Mouse (Mus musculus): ENCODE data around the gene Mn1. TPM values are rescaled to one million over a fixed set of nuclear protein-coding genes. Genes with fewer than 3 reads are reported as not detected.

Gene Mn1
- 14.7 and 16.9 TPM in 2 replicates for polyA plus RNA-seq (2015; fragmentation: Nextera tagmentation; extraction: Ambion mirVana)

DNA sequence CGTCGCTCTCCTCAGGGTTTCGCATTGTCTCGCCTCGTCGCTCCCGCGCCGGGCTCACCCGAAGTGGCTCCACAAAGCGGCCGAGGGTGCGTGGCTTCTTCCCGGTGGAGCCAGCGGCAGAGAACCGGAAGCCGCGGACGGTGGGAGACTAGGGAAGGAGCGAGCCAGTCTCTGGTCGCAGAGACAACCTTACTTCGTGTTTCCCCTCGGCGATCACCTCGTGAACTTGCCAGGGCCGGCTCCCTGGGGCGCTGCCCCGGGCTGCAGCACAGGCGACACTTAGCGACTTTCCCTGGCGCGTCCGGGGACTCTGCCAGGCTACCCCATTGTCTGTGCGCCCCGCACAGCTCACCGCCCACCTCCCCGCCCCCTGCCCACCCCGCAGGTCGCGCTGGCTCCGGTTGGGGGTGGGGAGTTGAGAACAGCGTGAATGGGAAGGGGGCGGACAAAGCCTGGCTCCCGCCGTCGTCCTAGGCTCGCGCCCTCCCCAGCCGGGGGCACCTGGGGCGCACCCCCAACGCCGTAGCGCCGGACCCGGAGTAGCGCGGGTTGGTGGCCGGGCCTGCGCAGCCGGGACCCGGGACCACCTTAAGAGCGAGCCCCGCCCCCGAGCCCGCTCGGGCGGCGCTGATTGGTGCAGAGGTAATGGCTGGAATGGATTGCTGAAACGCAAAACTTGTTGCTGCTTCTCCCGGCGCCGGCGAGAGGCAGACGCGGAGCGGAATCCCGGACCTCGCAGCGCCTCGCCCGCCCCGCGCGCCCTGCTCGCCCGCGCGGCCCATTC lies at the start of gene Mn1:
Gene Mn1, plus strand, starts transcription at position 772 of the 784 bp plus-strand sequence.
- Histone ChIP-seq H3K4me1 (peaks cover 69% of the 10 kb centered on the region), H3K4me3 (peak within 1 kb of the TSS; percentile 86), H3K4me2 (peak within 1 kb of the TSS; percentile 91), H3K9ac (peak within 1 kb of the TSS; percentile 94), H3K27ac (peak within 1 kb of the TSS; percentile 86), H3K9me3 (no peaks in the 10 kb centered on the region), H3K27me3 (peaks cover 55% of the 10 kb centered on the region), H3K36me3 (peaks cover 10% of the 10 kb centered on the region; the same call in 1 of the 2 replicates)
- WGBS, result under 1% methylated on average over 87 of the region's 88 CpGs
- peak; percentile 86 for ATAC-seq (ENCODE audit: insufficient number of reproducible peaks, low FRiP score, low TSS enrichment, low read depth)

- H3K9me3 ChIP-seq, result no peaks in the 10 kb centered on the region
- H3K27ac ChIP-seq, result no peak overlapping the region
- H3K4me2 ChIP-seq, result no peak overlapping the region
- 0 out of 2 replicates have a peak, but pooled peaks cover 4% of the 10 kb centered on the region for H3K4me1 ChIP-seq
- H3K9ac ChIP-seq, result no peak overlapping the region
- H3K27me3 ChIP-seq, result no peaks in the 10 kb centered on the region
- ATAC-seq (ENCODE audit: insufficient number of reproducible peaks, low FRiP score, low TSS enrichment, low read depth), result no peak
- WGBS, result 80% methylated on average over 11 of the region's 11 CpGs
- H3K36me3 ChIP-seq, result peaks cover 54% of the 10 kb centered on the region
- H3K4me3 ChIP-seq, result no peak overlapping the region
Observed at GRCm38 (mm10) chr5:111367937-111368517, 49.1 kb upstream of the Mn1 start.

GRCm38 (mm10) chr5:111368576-111368975 lies 48.6 kb upstream of the Mn1 start:
- Histone ChIP-seq H3K4me2 (no peak overlapping the region), H3K27ac (no peak overlapping the region), H3K36me3 (peaks cover 54% of the 10 kb centered on the region), H3K9me3 (no peaks in the 10 kb centered on the region), H3K9ac (no peak overlapping the region), H3K27me3 (no peaks in the 10 kb centered on the region), H3K4me3 (no peak overlapping the region), H3K4me1 (0 out of 2 replicates have a peak, but pooled peaks cover 4% of the 10 kb centered on the region)
- 75% methylated on average over 5 of the region's 5 CpGs for WGBS
- ATAC-seq (ENCODE audit: insufficient number of reproducible peaks, low FRiP score, low TSS enrichment, low read depth), result no peak

GRCm38 (mm10) chr5:111375616-111376015 lies 41.5 kb upstream of the Mn1 start:
- Histone ChIP-seq H3K27me3 (no peaks in the 10 kb centered on the region), H3K4me3 (no peak overlapping the region), H3K9me3 (no peaks in the 10 kb centered on the region), H3K9ac (no peak overlapping the region), H3K4me2 (no peak overlapping the region), H3K27ac (peak overlapping the region; percentile 43; the same call in 1 of the 2 replicates), H3K36me3 (peaks cover 75% of the 10 kb centered on the region), H3K4me1 (peaks cover 32% of the 10 kb centered on the region)
- ATAC-seq (ENCODE audit: insufficient number of reproducible peaks, low FRiP score, low TSS enrichment, low read depth), result no peak
- WGBS, result 55% methylated on average over 4 of the region's 4 CpGs

DNA sequence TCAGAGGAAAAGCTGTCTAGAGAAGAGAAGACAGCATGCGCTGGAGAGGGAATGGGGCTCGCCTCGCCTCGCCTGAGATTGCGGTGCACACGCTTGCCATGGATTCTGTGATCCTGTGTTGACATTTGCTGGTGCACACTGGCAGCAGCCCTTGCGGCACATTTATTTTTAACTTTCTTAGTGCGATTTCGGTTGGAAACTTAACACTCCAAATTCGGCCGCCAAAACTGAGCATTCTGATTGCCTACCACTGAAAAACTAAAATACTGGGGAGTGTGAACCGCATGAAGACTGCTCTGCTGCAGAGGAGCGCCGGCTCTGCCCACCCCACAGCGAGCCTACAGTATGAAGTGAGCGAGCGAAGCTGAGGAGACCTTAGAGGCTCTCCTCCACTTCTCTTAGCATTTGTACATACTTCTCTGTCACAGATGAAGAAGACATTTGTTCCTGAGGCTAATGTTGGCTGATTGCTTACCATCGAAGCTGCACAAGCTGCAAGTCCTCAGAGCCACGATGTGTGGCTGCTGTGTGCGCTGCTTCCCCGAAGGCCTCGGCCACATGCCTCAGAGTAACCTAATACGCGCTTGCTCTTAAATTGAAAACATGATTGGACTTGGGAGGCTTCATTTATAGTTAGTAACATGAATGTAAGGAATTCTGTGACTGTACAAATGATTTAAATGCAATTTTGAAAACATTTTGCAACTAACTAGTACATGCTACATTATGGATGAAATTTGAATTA lies 40.7 kb upstream of the Mn1 start:
- Histone ChIP-seq H3K27ac (peak overlapping the region; percentile 71), H3K27me3 (no peaks in the 10 kb centered on the region), H3K36me3 (peaks cover 75% of the 10 kb centered on the region), H3K9ac (no peak overlapping the region), H3K4me1 (peaks cover 32% of the 10 kb centered on the region), H3K9me3 (no peaks in the 10 kb centered on the region), H3K4me2 (no peak overlapping the region), H3K4me3 (no peak overlapping the region)
- 51% methylated on average over 24 of the region's 24 CpGs for WGBS
- no peak for ATAC-seq (ENCODE audit: insufficient number of reproducible peaks, low FRiP score, low TSS enrichment, low read depth)

DNA sequence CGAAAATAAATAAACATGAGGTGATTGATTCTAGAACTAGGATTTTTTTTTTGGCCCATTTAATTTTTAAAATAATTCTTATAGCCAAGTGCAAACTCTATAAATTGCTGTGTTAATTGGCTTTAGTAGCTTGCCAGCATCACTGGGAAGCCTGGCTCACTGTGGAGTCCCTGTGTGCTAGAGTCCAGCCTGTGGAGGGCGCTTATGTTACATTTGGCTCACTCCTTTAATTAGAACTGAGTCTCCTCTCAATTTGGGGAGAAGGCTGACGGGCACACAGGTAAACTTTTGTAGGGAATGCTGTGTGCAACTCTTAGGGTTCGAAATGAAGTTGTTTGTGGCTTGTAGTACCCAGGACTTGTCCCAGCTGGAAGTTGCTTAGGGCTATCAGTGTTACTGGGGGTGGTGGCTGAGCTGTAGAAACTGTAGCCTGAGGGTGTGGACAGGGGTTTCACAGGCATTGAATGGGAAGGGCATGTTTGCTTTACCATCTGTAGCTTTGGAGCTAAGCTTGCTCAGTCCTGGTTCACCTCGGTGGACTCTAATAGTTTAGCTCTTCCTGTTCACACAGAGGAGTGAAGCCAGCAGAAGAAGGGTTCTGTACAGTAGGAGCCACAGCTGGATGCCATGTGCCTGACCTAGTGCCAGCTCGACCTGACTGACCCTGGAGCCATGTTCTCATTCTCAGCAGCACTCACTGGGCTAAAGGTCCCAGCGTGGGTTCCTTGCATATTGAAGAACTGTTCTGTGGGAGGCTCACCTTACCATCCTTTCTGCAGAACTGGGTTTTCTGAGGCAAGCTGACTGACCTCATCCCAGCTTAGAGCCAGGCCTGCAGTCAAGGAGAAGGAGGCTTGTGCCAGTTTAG lies 38.8 kb upstream of the Mn1 start:
- Histone ChIP-seq H3K27ac (no peak overlapping the region), H3K4me1 (peaks cover 36% of the 10 kb centered on the region), H3K4me2 (no peak overlapping the region), H3K9me3 (no peaks in the 10 kb centered on the region), H3K4me3 (no peak overlapping the region), H3K9ac (no peak overlapping the region), H3K27me3 (no peaks in the 10 kb centered on the region), H3K36me3 (peaks cover 69% of the 10 kb centered on the region)
- no peak for ATAC-seq (ENCODE audit: insufficient number of reproducible peaks, low FRiP score, low TSS enrichment, low read depth)
- WGBS, result 54% methylated on average over 7 of the region's 7 CpGs

- H3K27ac ChIP-seq, result peak overlapping the region; percentile 4; the same call in 1 of the 2 replicates
Observed at GRCm38 (mm10) chr5:111383335-111383734, 33.8 kb upstream of the Mn1 start.

DNA sequence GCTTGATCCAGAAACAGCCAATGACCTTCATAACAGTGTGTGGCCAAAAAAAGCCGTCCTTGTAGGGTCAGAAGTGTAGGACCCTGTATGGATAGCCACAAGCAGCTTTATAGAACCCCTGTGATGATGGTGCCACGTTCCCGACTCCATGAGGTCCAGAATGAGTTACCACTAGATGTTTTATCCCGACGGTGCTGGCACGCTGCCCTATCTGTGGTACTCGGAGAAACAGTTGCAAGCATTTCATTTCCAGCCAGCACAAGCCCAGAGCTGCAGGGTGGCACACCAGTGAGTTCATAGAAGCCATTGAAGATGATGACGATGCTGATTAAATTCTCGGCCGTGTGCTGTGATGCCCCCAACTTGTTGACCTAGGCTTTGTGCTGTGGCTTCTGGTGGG lies 26.3 kb upstream of the Mn1 start:
- ATAC-seq (ENCODE audit: insufficient number of reproducible peaks, low FRiP score, low TSS enrichment, low read depth), result no peak
- WGBS, result 66% methylated on average over 10 of the region's 10 CpGs
- no peaks in the 10 kb centered on the region for H3K27me3 ChIP-seq
- H3K9ac ChIP-seq, result no peak overlapping the region
- no peak overlapping the region for H3K27ac ChIP-seq
- peaks cover 33% of the 10 kb centered on the region for H3K36me3 ChIP-seq
- no peak overlapping the region for H3K4me3 ChIP-seq
- H3K9me3 ChIP-seq, result no peaks in the 10 kb centered on the region
- H3K4me1 ChIP-seq, result peaks cover 39% of the 10 kb centered on the region
- H3K4me2 ChIP-seq, result no peak overlapping the region

More at GRCm38 (mm10) chr5:111383335-111383734, 33.8 kb upstream of the Mn1 start:
- 46% methylated on average over 5 of the region's 5 CpGs for WGBS
- H3K9ac ChIP-seq, result no peak overlapping the region
- peaks cover 89% of the 10 kb centered on the region for H3K36me3 ChIP-seq
- no peaks in the 10 kb centered on the region for H3K27me3 ChIP-seq
- H3K4me1 ChIP-seq, result peaks cover 15% of the 10 kb centered on the region
- no peak overlapping the region for H3K4me3 ChIP-seq
- no peaks in the 10 kb centered on the region for H3K9me3 ChIP-seq
- no peak overlapping the region for H3K4me2 ChIP-seq
- no peak for ATAC-seq (ENCODE audit: insufficient number of reproducible peaks, low FRiP score, low TSS enrichment, low read depth)

GRCm38 (mm10) chr5:111391485-111391884 lies 25.7 kb upstream of the Mn1 start:
- Histone ChIP-seq H3K27ac (no peak overlapping the region), H3K4me3 (no peak overlapping the region), H3K9ac (no peak overlapping the region), H3K4me2 (no peak overlapping the region), H3K4me1 (peaks cover 45% of the 10 kb centered on the region), H3K27me3 (no peaks in the 10 kb centered on the region), H3K9me3 (no peaks in the 10 kb centered on the region), H3K36me3 (peaks cover 28% of the 10 kb centered on the region)
- ATAC-seq (ENCODE audit: insufficient number of reproducible peaks, low FRiP score, low TSS enrichment, low read depth), result no peak
- 82% methylated on average over 6 of the region's 6 CpGs for WGBS

GRCm38 (mm10) chr5:111393346-111394197 lies 23.6 kb upstream of the Mn1 start:
- 0 out of 2 replicates have a peak, but pooled peaks have one; percentile 21 for ATAC-seq (ENCODE audit: insufficient number of reproducible peaks, low FRiP score, low TSS enrichment, low read depth)
- H3K27me3 ChIP-seq, result no peaks in the 10 kb centered on the region
- peaks cover 61% of the 10 kb centered on the region for H3K4me1 ChIP-seq
- H3K36me3 ChIP-seq, result 0 out of 2 replicates have a peak, but pooled peaks cover 8% of the 10 kb centered on the region
- no peak overlapping the region for H3K4me3 ChIP-seq
- no peak overlapping the region for H3K9ac ChIP-seq
- H3K9me3 ChIP-seq, result no peaks in the 10 kb centered on the region
- peak overlapping the region; percentile 32 for H3K4me2 ChIP-seq
- peak overlapping the region; percentile 78 for H3K27ac ChIP-seq
- WGBS, result 12% methylated on average over 17 of the region's 17 CpGs

Data from limb, embryonic 15.5 days (tissue).